Mouse (Mus musculus) MEL (cell line): ENCODE data around the gene Flcn. TPM values are rescaled to one million over a fixed set of nuclear protein-coding genes. Genes with fewer than 3 reads are reported as not detected.

Source experiments
- DNase-seq: peaks from one replicate; pipeline ENCODE4 v3.0.0; 2011; ENCODE audit warnings: low read depth, low spot score
- H3K27ac ChIP-seq: 2 replicates; pipeline ENCODE4 v1.5.1; 2012; ENCODE audit warnings: low read depth, mild to moderate bottlenecking, control low read depth, low read length, moderate library complexity; ENCODE audit not compliant: control insufficient read depth
- H3K27me3 ChIP-seq, 2 experiments: fragments of 150-350 bp in 1 of 2; sonication (generic) in 1 of 2; 2 replicates each; pipeline ENCODE4 v1.6.1; 2012; ENCODE audit warnings: low read length in 2 of 2, mild to moderate bottlenecking in 2 of 2, improper control_type of control experiment in 1 of 2, moderate library complexity in 1 of 2; ENCODE audit not compliant: insufficient read depth in 2 of 2, control insufficient read depth in 1 of 2
- H3K36me3 ChIP-seq, 2 experiments: 2 replicates each; pipeline ENCODE4 v1.6.1; 2012 to 2014; ENCODE audit warnings: low read length in 2 of 2, improper control_type of control experiment in 1 of 2, inconsistent platforms in 1 of 2, mild to moderate bottlenecking in 1 of 2; ENCODE audit not compliant: insufficient read depth in 2 of 2, control insufficient read depth in 1 of 2
- H3K4me1 ChIP-seq, 2 experiments: fragments of 150-350 bp in 1 of 2; sonication (generic) in 1 of 2; 2 replicates each; pipeline ENCODE4 v1.6.1; 2012; ENCODE audit warnings: low read length in 2 of 2, improper control_type of control experiment in 1 of 2, mild to moderate bottlenecking in 1 of 2; ENCODE audit not compliant: insufficient read depth in 2 of 2, control insufficient read depth in 1 of 2
- H3K4me3 ChIP-seq, 2 experiments: fragments of 150-350 bp in 1 of 2; sonication (generic) in 1 of 2; 2 replicates each; pipeline ENCODE4 v1.5.1; 2012; ENCODE audit warnings: low read depth in 2 of 2, low read length in 2 of 2, mild to moderate bottlenecking in 2 of 2, moderate library complexity in 2 of 2, control low read depth in 1 of 2, improper control_type of control experiment in 1 of 2; ENCODE audit not compliant: control insufficient read depth in 1 of 2, insufficient read depth in 1 of 2
- H3K79me2 ChIP-seq: 2 replicates; pipeline ENCODE4 v1.6.1; 2012; ENCODE audit warnings: mild to moderate bottlenecking, low read length, moderate library complexity; ENCODE audit not compliant: control insufficient read depth, poor library complexity, insufficient read depth
- H3K9ac ChIP-seq: 2 replicates; pipeline ENCODE4 v1.6.1; 2012; ENCODE audit warnings: low read depth, mild to moderate bottlenecking, control low read depth, low read length, moderate library complexity; ENCODE audit not compliant: control insufficient read depth, poor library complexity, severe bottlenecking
- H3K9me3 ChIP-seq: fragments of 150-350 bp; sonication (generic); replicated peaks from 2 replicates; pipeline ENCODE4 v1.6.1; 2012; ENCODE audit warnings: mild to moderate bottlenecking, low read length, improper control_type of control experiment, moderate library complexity; ENCODE audit not compliant: insufficient read depth
- BHLHE40 ChIP-seq: IDR thresholded peaks from 2 replicates; pipeline ENCODE4 v1.6.1; 2012; ENCODE audit warnings: low read depth, mild to moderate bottlenecking, inconsistent platforms, low read length, improper control_type of control experiment, borderline replicate concordance
- CHD2 ChIP-seq: IDR thresholded peaks from 2 replicates; pipeline ENCODE4 v1.6.1; 2011; ENCODE audit warnings: low read length, improper control_type of control experiment
- ELF1 ChIP-seq: IDR thresholded peaks from 2 replicates; pipeline ENCODE4 v1.6.1; 2014; ENCODE audit warnings: low read depth, mild to moderate bottlenecking, inconsistent platforms, low read length, improper control_type of control experiment, moderate library complexity
- EP300 ChIP-seq, 2 experiments: IDR thresholded peaks; 2 replicates each; pipeline ENCODE4 v1.6.1; 2011; ENCODE audit warnings: improper control_type of control experiment in 2 of 2, low read length in 2 of 2, low read depth in 1 of 2, mild to moderate bottlenecking in 1 of 2
- ETS1 ChIP-seq: IDR thresholded peaks from 2 replicates; pipeline ENCODE4 v1.6.1; 2012; ENCODE audit warnings: low read depth, mild to moderate bottlenecking, inconsistent platforms, low read length, improper control_type of control experiment, moderate library complexity
- GABPA ChIP-seq: IDR thresholded peaks from 2 replicates; pipeline ENCODE4 v1.6.1; 2012; ENCODE audit warnings: low read depth, mild to moderate bottlenecking, inconsistent platforms, low read length, improper control_type of control experiment, moderate library complexity
- GATA1 ChIP-seq: IDR thresholded peaks from 2 replicates; pipeline ENCODE4 v1.6.1; 2011; ENCODE audit warnings: low read depth, low read length, improper control_type of control experiment
- HCFC1 ChIP-seq: IDR thresholded peaks from 2 replicates; pipeline ENCODE4 v1.6.1; 2012; ENCODE audit warnings: low read depth, mild to moderate bottlenecking, inconsistent platforms, low read length, improper control_type of control experiment, moderate library complexity
- JUND ChIP-seq: IDR thresholded peaks from 2 replicates; pipeline ENCODE4 v1.6.1; 2011; ENCODE audit warnings: low read depth, mild to moderate bottlenecking, improper control_type of control experiment, low read length
- KAT2A ChIP-seq: conservative IDR thresholded peaks from 2 replicates; pipeline ENCODE4 v1.6.1; 2012; ENCODE audit warnings: low read depth, low read length, improper control_type of control experiment, inconsistent platforms
- MXI1 ChIP-seq: IDR thresholded peaks from 2 replicates; pipeline ENCODE4 v1.6.1; 2011; ENCODE audit warnings: mild to moderate bottlenecking, low read depth, low read length, improper control_type of control experiment
- MYB ChIP-seq: IDR thresholded peaks from 2 replicates; pipeline ENCODE4 v1.6.1; 2011; ENCODE audit warnings: mild to moderate bottlenecking, low read depth, low read length, improper control_type of control experiment
- MYC ChIP-seq: IDR thresholded peaks from 2 replicates; pipeline ENCODE4 v1.6.1; 2011; ENCODE audit warnings: low read depth, mild to moderate bottlenecking, low read length, improper control_type of control experiment, moderate library complexity
- NELFE ChIP-seq: IDR thresholded peaks from 2 replicates; pipeline ENCODE4 v1.6.1; 2011; ENCODE audit warnings: low read depth, low read length, improper control_type of control experiment
- RAD21 ChIP-seq: IDR thresholded peaks from 2 replicates; pipeline ENCODE4 v1.6.1; 2011; ENCODE audit warnings: mild to moderate bottlenecking, low read depth, low read length, improper control_type of control experiment
- RCOR1 ChIP-seq: IDR thresholded peaks from 2 replicates; pipeline ENCODE4 v1.6.1; 2012; ENCODE audit warnings: low read depth, mild to moderate bottlenecking, inconsistent platforms, low read length, improper control_type of control experiment
- SIN3A ChIP-seq: IDR thresholded peaks from 2 replicates; pipeline ENCODE4 v1.6.1; 2012; ENCODE audit warnings: low read length, improper control_type of control experiment, inconsistent platforms
- SMC3 ChIP-seq: IDR thresholded peaks from 2 replicates; pipeline ENCODE4 v1.6.1; 2011; ENCODE audit warnings: low read depth, low read length, improper control_type of control experiment
- TAL1 ChIP-seq: IDR thresholded peaks from 2 replicates; pipeline ENCODE4 v1.6.1; 2012; ENCODE audit warnings: mild to moderate bottlenecking, inconsistent platforms, low read length, moderate library complexity, mixed read lengths
- TBP ChIP-seq: IDR thresholded peaks from 2 replicates; pipeline ENCODE4 v1.8.0; 2011; ENCODE audit warnings: low read depth, low read length, improper control_type of control experiment
- TCF12 ChIP-seq: IDR thresholded peaks from 2 replicates; pipeline ENCODE4 v1.6.1; 2014; ENCODE audit warnings: low read depth, mild to moderate bottlenecking, inconsistent platforms, low read length, improper control_type of control experiment, moderate library complexity
- UBTF ChIP-seq: IDR thresholded peaks from 2 replicates; pipeline ENCODE4 v1.6.1; 2012; ENCODE audit warnings: low read depth, mild to moderate bottlenecking, inconsistent platforms, low read length, improper control_type of control experiment, moderate library complexity, borderline replicate concordance; ENCODE audit not compliant: insufficient read depth
- USF1 ChIP-seq: IDR thresholded peaks from 2 replicates; pipeline ENCODE4 v1.6.1; 2014; ENCODE audit warnings: low read depth, mild to moderate bottlenecking, inconsistent platforms, low read length, improper control_type of control experiment, moderate library complexity
- USF2 ChIP-seq, 2 experiments: IDR thresholded peaks; 2 replicates each; pipeline ENCODE4 v1.6.1; 2011 to 2012; ENCODE audit warnings: improper control_type of control experiment in 2 of 2, low read length in 2 of 2, borderline replicate concordance in 1 of 2, inconsistent platforms in 1 of 2, low read depth in 1 of 2, mild to moderate bottlenecking in 1 of 2; ENCODE audit not compliant: insufficient read depth in 1 of 2
- ZNF384 ChIP-seq: IDR thresholded peaks from 2 replicates; pipeline ENCODE4 v1.6.1; 2012; ENCODE audit warnings: low read depth, mild to moderate bottlenecking, inconsistent platforms, low read length, improper control_type of control experiment
- polyA plus RNA-seq, 2 experiments: library from polyadenylated mRNA; stranded (reverse) in 1 of 2; unstranded in 1 of 2; fragments of >175 nt in 1 of 2; fragments of >200 nt in 1 of 2; gene quantifications; 2 replicates each; pipeline versions ENCODE4 v1.2.1 to v1.2.4; 2012; ENCODE audit warnings: low replicate concordance in 2 of 2, low read depth in 1 of 2; ENCODE audit not compliant: insufficient read length in 2 of 2, insufficient read depth in 1 of 2, missing spikeins in 1 of 2
- total RNA-seq: library from RNA; depleted of rRNA; stranded (reverse); fragments of 300-350 nt; gene quantifications from 2 replicates; pipeline ENCODE4 v1.2.3, GENCODE M21; 2012

Gene Flcn
- total and polyA plus RNA-seq, 3 experiments = 33.7 to 36.1 TPM; not detected in 1

GRCm38 (mm10) chr11:59774522-59774921, 35.3 kb downstream of the Flcn start:
- Histone ChIP-seq H3K9me3 (no peaks in the 10 kb centered on the region), H3K27ac (peak overlapping the region; percentile 77), H3K36me3 (peaks cover 2 to 29% of the 10 kb centered on the region in 2 experiments), H3K27me3 (no peaks in the 10 kb centered on the region), H3K9ac (peak overlapping the region; percentile 27), H3K4me3 (peak overlapping the region; percentile 26 to 28), H3K79me2 (no peaks in the 10 kb centered on the region), H3K4me1 (peaks cover 21% of the 10 kb centered on the region in 2 experiments)
- peak; percentile 89 for DNase-seq
- 0 out of 2 replicates have a peak, but pooled peaks have one; percentile 44 for TF ChIP-seq HCFC1
- TF ChIP-seq ZNF384 = peak; percentile 42; the same call in 1 of the 2 replicates
- no peak for TF ChIP-seq UBTF
- peak; percentile 88 for TF ChIP-seq GATA1
- 0 out of 2 replicates have a peak, but pooled peaks have one; percentile 52 for TF ChIP-seq MYB
- peak; percentile 53 for TF ChIP-seq TCF12
- 0 out of 2 replicates have a peak, but pooled peaks have one; percentile 49 for TF ChIP-seq BHLHE40
- no peak for TF ChIP-seq TAL1
- TF ChIP-seq MYC = peak; percentile 83; the same call in 1 of the 2 replicates
- 0 out of 2 replicates have a peak, but pooled peaks have one; percentile 23 for TF ChIP-seq ELF1
- TF ChIP-seq NELFE = peak; percentile 40; the same call in 1 of the 2 replicates
- no peak for TF ChIP-seq KAT2A
- peak; percentile 75 for TF ChIP-seq MXI1
- peak; percentile 90 for TF ChIP-seq RCOR1
- TF ChIP-seq ETS1 = peak; percentile 85
- TF ChIP-seq USF2 (IDR thresholded peaks at IDR 0.05; ENCODE audit: borderline replicate concordance in 1 of 2, insufficient read depth in 1 of 2, low read depth in 1 of 2, low read length in 2 of 2) = no peak
- no peak for TF ChIP-seq GABPA
- peak; percentile 81 for TF ChIP-seq SIN3A
- 0 out of 2 replicates have a peak, but pooled peaks have one; percentile 35 for TF ChIP-seq USF1
- TF ChIP-seq JUND = 0 out of 2 replicates have a peak, but pooled peaks have one; percentile 5
- peak; percentile 73 to 83 for TF ChIP-seq EP300 (IDR thresholded peaks at IDR 0.05; ENCODE audit: low read depth in 1 of 2, low read length in 2 of 2)
- TF ChIP-seq CHD2 = no peak
- TF ChIP-seq RAD21 = no peak
- no peak for TF ChIP-seq TBP
- TF ChIP-seq SMC3 = peak; percentile 28
